Mouse (Mus musculus): Measurements from ENCODE around the gene Cnnm4. TPM values are rescaled to one million over a fixed set of nuclear protein-coding genes. Genes with fewer than 3 reads are reported as not detected.

Gene Cnnm4
- 1 to 10 TPM; 4.9 to 7.7 (median 5.1) TPM for total RNA-seq (2022)

DNA sequence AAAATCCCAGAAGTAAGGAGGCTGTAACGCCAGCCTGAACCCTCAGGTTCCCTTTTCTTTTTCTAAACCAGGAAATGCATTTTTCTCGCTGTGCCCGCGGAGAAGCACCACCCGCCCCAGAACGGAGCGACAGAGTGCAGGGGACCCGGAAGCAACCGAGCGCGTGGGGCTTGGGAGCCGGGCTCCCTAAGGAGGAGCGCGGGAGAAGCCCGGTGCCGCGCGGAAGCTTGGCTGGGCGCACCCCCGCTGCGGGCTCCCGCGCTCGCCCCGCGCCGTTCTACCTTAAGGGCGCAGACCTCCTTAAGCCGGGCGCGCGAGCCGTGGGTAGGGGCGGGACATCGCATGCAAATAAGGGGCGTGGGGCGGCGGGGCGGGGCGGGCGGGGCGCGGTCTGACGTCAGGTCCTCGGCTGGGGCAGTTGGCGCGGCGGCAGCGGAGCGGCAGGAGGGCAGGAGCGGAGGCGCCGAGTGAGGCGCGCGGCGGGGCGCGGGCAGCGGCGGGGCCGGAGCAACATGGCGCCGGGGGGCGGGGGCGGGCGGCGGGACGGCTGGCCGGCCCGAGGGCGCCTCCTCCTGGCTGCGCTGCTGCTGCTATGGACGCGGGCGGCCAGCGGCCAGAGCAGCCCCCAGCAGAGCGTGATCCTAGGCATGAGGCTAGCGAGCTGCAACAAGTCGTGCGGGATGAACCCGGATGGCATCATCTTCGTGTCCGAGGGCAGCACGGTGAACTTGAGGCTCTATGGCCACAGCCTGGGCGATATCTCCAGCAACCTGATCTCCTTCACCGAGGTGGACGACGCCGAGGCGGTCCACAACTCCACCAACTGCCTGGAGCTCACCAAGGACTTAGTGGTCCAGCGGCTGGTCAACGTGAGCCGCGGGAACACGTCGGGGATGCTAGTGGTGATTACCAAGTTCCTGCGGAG lies at the start of gene Cnnm4:
TSS of gene Cnnm4 (plus strand) at position 440 of the 925 bp plus-strand sequence.
- DNase-seq (ENCODE audit: low spot score in 2 of 2): peak; percentile 73 to 86

DNA sequence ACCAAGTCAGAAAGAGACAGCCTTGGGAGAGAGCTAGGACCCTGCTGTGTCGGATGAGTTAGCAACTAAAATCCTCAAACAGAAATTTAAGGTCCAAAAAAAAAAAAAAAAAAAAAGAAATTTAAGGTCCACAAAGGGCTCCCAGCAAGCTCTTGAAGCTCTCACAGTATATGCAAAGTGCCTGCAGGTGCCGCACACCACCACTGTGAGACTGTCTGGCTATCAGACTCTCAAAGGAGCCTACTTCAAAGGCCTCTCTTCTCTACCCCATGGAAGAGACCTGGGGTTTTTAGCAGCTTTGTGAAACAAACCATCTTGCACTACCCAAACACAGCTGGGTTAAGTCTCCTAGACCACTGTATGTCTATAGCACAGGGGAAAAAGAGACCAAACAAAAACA lies 41.9 kb upstream of the Cnnm4 start:
- no peak for DNase-seq (ENCODE audit: low spot score in 2 of 2)

- no peak for DNase-seq (ENCODE audit: low spot score in 2 of 2)
Observed at GRCm38 (mm10) chr1:36432999-36433398, 38.4 kb upstream of the Cnnm4 start.

GRCm38 (mm10) chr1:36433616-36434015 lies 37.8 kb upstream of the Cnnm4 start:
- no peak for DNase-seq (ENCODE audit: low spot score in 2 of 2)

- DNase-seq (ENCODE audit: low spot score in 2 of 2): no peak
Observed at GRCm38 (mm10) chr1:36435071-36435470, 36.3 kb upstream of the Cnnm4 start.

DNA sequence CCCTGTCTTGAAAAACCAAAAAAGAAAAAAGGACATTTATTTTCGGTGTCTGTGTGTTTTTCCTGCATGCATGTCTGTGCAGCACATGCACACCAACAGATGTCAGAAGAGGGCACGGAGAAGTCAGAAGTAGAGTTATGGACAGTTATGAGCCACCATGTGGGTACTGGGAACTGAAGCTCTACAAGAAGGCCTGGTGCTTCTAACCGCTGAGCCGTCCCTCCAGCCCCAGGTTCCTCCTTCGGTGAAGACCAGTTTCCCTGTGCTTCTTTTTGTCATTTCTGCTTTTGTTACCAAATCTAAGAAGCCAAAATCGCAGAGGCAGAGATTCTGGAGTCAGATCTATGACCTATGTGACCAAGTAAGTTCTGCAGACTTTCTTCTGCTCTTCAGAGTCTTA lies 34.9 kb upstream of the Cnnm4 start:
- DNase-seq (ENCODE audit: low spot score in 2 of 2): no peak

DNA sequence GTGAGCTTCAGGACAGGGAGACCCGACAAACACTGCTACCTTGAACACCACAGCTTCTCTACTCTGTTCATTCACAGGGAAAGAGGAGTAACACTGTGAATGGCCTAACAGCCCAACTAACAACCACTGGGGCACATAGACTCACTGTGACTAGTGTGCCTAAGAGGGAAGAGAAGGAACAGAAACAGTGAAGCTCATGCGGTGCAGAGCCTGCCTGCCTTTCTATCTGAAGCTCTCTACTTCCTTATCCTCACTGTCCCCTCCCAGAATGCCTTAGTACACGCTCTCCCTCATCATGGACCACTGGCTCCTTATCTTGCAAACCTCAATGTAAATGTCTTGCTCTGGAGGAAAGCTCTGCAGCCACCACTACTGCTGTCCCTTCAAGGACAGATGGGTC lies 34.2 kb upstream of the Cnnm4 start:
- DNase-seq (ENCODE audit: low spot score in 2 of 2): no peak

GRCm38 (mm10) chr1:36441101-36441500 lies 30.3 kb upstream of the Cnnm4 start:
- DNase-seq (ENCODE audit: low spot score in 2 of 2): peak; percentile 13 to 21

DNA sequence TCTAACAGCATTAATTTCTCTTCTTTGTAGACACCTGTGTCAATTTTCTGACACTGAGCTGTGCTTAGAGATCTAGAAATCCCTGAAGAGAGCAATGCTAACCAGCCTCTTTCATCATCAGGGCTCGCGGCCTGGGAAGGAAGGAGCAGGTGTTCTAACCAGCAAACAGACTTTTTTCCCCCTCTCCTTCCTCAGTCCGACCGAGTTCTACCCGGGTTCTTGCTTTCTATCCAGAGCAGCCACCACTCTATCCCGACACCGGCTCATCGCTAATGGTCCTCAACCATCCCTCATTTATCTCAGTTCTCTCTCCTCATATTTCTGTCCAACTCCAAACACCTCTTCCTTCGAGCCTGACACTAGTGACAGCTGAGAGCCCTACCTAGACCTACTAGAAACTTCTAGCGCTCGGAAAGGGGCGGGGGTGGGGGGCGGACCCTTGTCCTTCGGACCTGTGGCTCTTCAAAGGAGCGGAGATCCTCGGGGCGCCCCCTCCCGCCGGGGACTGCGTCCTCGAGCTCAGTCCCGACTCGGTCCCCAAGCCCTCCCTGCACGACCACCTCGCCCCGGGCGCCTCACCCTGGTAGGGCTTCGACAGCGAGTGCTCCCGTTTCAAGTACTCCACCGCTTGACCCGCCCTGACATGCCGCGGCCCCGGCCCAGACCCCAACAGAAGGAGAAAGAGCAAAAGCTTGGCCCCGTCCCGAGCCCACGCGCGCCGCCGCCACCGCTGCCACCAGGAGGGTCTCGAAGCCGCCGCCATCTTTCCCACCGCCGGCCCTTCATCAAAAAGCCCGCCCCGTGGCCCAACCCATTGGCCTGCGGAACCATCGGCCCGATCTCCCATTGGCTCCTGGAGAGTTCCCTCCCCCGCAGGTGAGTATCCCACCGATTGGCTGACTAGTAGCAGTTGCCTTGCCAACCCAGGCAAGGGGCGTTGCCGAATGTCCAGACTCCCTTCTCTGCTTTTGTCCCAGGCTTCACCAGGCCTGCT lies 26.7 kb upstream of the Cnnm4 start, which contains the start of gene Lman2l:
TSS of gene Lman2l (minus strand) at position 801 of the 994 bp plus-strand sequence.
- peak; percentile 92 to 93 for DNase-seq (ENCODE audit: low spot score in 2 of 2)

GRCm38 (mm10) chr1:36445508-36445907 lies 25.9 kb upstream of the Cnnm4 start:
- DNase-seq (ENCODE audit: low spot score in 2 of 2): no peak

- no peak for DNase-seq (ENCODE audit: low spot score in 2 of 2)
Observed at GRCm38 (mm10) chr1:36446106-36446824, 25.2 kb upstream of the Cnnm4 start.

DNA sequence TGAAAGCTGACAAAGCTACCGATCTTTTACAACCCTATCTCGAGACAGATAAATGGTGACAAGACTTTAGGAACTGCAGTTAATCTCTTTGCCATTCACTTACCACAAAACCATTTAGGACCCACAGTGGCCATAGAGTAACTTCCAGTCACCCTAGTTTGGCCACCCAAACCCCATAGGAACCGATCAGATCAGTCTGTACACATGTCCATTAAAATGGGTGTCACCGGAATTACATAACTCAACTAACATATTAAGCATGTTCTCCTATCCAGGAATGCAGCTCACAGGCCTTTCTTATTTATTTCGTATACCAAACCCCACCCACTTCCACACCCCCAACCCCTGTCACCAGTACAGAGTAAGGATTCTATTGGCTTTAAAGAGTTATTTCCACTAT lies 24.6 kb upstream of the Cnnm4 start:
- DNase-seq (ENCODE audit: low spot score in 2 of 2): no peak

GRCm38 (mm10) chr1:36454055-36454815 lies 17.2 kb upstream of the Cnnm4 start:
- DNase-seq (ENCODE audit: low spot score in 2 of 2): no peak

DNA sequence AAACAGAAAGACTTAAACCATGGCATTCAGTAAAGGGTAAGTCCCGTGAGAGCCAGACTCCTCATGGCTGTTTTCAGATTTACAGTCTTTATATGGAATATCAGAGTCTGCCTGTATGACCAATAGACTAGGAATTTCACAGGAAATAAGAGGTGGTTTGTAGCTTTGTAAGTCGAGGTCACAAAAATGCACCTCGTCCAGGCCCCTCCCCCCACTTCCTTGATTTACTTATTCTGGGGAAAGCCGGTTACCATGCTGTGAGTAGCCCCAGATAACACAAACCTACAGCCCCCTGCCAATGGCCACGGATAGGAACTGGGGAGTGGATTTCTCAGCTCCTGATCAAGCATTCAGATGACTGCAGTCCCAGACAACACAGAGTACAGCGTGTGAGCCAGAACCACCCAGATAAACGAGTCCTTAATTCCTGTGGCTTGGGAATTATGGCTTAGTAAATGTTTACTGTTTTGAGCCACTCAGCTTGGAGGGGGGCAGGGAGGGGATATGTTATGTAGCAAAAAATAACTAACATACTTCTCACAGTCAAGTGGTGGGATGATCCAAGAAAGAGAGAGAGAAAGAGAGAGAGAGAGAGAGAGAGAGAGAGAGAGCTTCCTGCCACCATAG lies 13.9 kb upstream of the Cnnm4 start:
- DNase-seq (ENCODE audit: low spot score in 2 of 2): no peak

GRCm38 (mm10) chr1:36458169-36458568 lies 13.3 kb upstream of the Cnnm4 start:
- no peak for DNase-seq (ENCODE audit: low spot score in 2 of 2)

DNA sequence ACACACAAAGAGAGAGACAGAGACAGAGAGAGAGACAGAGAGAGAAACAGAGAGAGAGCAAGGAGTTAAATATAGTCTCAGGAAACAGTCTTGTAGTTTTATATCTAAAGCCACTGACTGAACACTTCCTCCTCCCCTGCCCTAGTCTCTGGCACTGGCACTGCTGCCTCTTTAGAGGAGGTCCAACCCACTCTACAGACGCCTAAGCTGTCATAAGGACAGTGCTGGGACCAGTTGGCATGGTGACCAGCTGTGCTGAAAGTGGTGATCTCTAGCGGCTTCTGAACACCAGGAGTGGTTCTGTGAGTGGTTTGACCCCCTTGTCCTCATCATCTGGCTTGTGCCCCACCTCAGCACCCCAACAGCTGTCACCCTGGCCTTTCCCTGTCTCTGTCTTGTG lies 9.6 kb upstream of the Cnnm4 start:
- no peak for DNase-seq (ENCODE audit: low spot score in 2 of 2)

DNA sequence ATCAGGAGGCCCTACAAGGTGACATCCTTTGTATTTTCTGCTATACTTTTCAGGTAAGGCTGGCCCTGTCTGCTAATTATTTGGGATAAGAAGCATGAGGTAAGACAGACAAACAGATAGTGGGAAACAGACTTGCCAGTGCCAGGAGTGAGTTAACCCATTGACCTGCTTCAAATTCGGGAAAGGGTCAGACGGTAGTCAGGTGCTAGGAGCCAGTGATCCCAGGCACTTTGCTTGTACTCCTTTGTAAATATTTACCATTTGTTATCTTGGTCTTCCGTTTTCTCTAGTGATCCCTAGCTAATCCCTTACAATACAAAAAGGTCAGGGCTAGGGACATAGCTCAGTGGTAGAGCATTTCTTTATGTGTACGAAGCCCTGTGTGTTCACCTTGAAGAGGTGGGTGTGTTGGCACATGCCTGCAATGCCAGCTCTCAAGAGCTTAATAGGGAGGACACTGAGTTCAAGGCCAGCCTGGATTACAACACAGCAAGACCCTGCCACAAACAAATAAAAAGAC lies 5.7 kb upstream of the Cnnm4 start:
- no peak for DNase-seq (ENCODE audit: low spot score in 2 of 2)

- no peak for DNase-seq (ENCODE audit: low spot score in 2 of 2)
Observed at GRCm38 (mm10) chr1:36467446-36467845, 4.0 kb upstream of the Cnnm4 start.

DNA sequence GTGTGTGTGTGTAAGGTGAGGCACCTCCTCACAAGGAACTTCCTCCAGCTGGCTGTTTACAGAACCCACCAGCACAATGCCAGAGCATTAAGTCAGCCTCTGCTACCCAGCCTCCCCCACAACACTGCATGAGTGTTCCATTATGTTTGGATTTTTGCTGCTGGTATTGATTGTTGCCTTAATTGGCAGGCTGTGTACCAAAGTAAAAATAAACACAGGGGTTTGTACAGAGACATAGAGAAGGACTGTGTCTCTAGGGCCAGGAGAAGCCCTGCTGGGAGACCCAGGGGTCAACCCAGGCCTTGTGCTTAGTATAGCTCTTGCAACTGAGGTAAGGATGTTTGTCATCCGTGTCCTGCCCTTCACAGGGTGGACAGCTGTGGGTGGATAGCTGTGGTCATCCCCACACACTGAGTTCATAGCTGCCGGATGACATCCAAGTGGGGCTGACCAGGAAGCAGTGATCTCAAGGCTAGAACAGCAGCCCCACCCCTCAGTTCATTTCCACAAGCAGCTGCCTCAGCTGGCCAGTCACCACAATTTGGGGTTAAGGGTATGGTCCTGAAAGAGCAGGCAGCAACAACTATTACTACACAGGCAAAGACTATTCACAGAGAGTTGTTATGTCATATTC lies 1.5 kb upstream of the Cnnm4 start:
- peak in 1 of 2 experiments; percentile 34 for DNase-seq (ENCODE audit: low spot score in 2 of 2)

Data from gastrocnemius, adult 8-10 months (tissue).